Mouse (Mus musculus): ENCODE results near the gene Abcc9. TPM values are rescaled to one million over a fixed set of nuclear protein-coding genes. Genes with fewer than 3 reads are reported as not detected.

The Abcc9 gene
- total and polyA plus RNA-seq, 3 experiments: 0.27 TPM; not detected in 2

- Histone ChIP-seq H3K4me1 (ENCODE audit: insufficient read depth, low read depth, low read length) (no peaks in the 10 kb centered on the region), H3K36me3 (replicated peaks) (no peaks in the 10 kb centered on the region), H3K9me3 (replicated peaks) (no peaks in the 10 kb centered on the region), H3K27me3 (ENCODE audit: insufficient read depth, low read length) (peaks cover 3% of the 10 kb centered on the region; the same call in 1 of the 2 replicates), H3K4me3 (ENCODE audit: low read depth, low read length) (no peak overlapping the region)
- no peak for DNase-seq (ENCODE audit: low spot score)
- ATAC-seq (ENCODE audit: extremely low read depth, insufficient number of reproducible peaks, low FRiP score, poor library complexity, severe bottlenecking): no peak
- TF ChIP-seq TAL1 (conservative IDR thresholded peaks at IDR 0.05; ENCODE audit: low read depth, low read length) (no peak), GATA1 (IDR thresholded peaks at IDR 0.05; ENCODE audit: borderline replicate concordance, low read length) (no peak), POLR2AphosphoS5 (IDR thresholded peaks at IDR 0.05; ENCODE audit: insufficient replicate concordance, low read depth, low read length) (no peak), GATA2 (IDR thresholded peaks at IDR 0.05; ENCODE audit: borderline replicate concordance, low read depth, low read length) (no peak), CTCF (IDR thresholded peaks at IDR 0.05; ENCODE audit: low read depth, low read length) (no peak)
These were observed 1.4 kb downstream of the Abcc9 start for GRCm38 (mm10) chr6:142700753-142701152.

GRCm38 (mm10) chr6:142692085-142692484 lies 10.0 kb downstream of the Abcc9 start:
- Histone ChIP-seq H3K4me3 (ENCODE audit: low read depth, low read length) (no peak overlapping the region), H3K36me3 (replicated peaks) (no peaks in the 10 kb centered on the region), H3K27me3 (ENCODE audit: insufficient read depth, low read length) (no peaks in the 10 kb centered on the region), H3K4me1 (ENCODE audit: insufficient read depth, low read depth, low read length) (no peaks in the 10 kb centered on the region), H3K9me3 (replicated peaks) (no peaks in the 10 kb centered on the region)
- DNase-seq (ENCODE audit: low spot score) (no peak), ATAC-seq (ENCODE audit: extremely low read depth, insufficient number of reproducible peaks, low FRiP score, poor library complexity, severe bottlenecking) (no peak)
- TF ChIP-seq GATA1 (IDR thresholded peaks at IDR 0.05; ENCODE audit: borderline replicate concordance, low read length): no peak
- TF ChIP-seq GATA2 (IDR thresholded peaks at IDR 0.05; ENCODE audit: borderline replicate concordance, low read depth, low read length): no peak
- no peak for TF ChIP-seq TAL1 (conservative IDR thresholded peaks at IDR 0.05; ENCODE audit: low read depth, low read length)
- no peak for TF ChIP-seq POLR2AphosphoS5 (IDR thresholded peaks at IDR 0.05; ENCODE audit: insufficient replicate concordance, low read depth, low read length)

GRCm38 (mm10) chr6:142689673-142690072 lies 12.4 kb downstream of the Abcc9 start:
- TF ChIP-seq CTCF (IDR thresholded peaks at IDR 0.05; ENCODE audit: low read depth, low read length) (no peak), POLR2AphosphoS5 (IDR thresholded peaks at IDR 0.05; ENCODE audit: insufficient replicate concordance, low read depth, low read length) (no peak), GATA2 (IDR thresholded peaks at IDR 0.05; ENCODE audit: borderline replicate concordance, low read depth, low read length) (no peak), TAL1 (conservative IDR thresholded peaks at IDR 0.05; ENCODE audit: low read depth, low read length) (no peak), GATA1 (IDR thresholded peaks at IDR 0.05; ENCODE audit: borderline replicate concordance, low read length) (no peak)
- no peak for DNase-seq (ENCODE audit: low spot score)

GRCm38 (mm10) chr6:142682985-142683691 lies 19.0 kb downstream of the Abcc9 start:
- H3K27me3 ChIP-seq (ENCODE audit: insufficient read depth, low read length): no peaks in the 10 kb centered on the region
- H3K36me3 ChIP-seq (replicated peaks): no peaks in the 10 kb centered on the region
- H3K4me3 ChIP-seq (ENCODE audit: low read depth, low read length): no peak overlapping the region
- H3K4me1 ChIP-seq (ENCODE audit: insufficient read depth, low read depth, low read length): no peaks in the 10 kb centered on the region
- ATAC-seq (ENCODE audit: extremely low read depth, insufficient number of reproducible peaks, low FRiP score, poor library complexity, severe bottlenecking) (no peak), DNase-seq (ENCODE audit: low spot score) (no peak)
- no peaks in the 10 kb centered on the region for H3K9me3 ChIP-seq (replicated peaks)
- no peak for TF ChIP-seq CTCF (IDR thresholded peaks at IDR 0.05; ENCODE audit: low read depth, low read length)
- TF ChIP-seq POLR2AphosphoS5 (IDR thresholded peaks at IDR 0.05; ENCODE audit: insufficient replicate concordance, low read depth, low read length): no peak
- no peak for TF ChIP-seq GATA2 (IDR thresholded peaks at IDR 0.05; ENCODE audit: borderline replicate concordance, low read depth, low read length)
- TF ChIP-seq GATA1 (IDR thresholded peaks at IDR 0.05; ENCODE audit: borderline replicate concordance, low read length): no peak
- TF ChIP-seq TAL1 (conservative IDR thresholded peaks at IDR 0.05; ENCODE audit: low read depth, low read length): no peak

More at GRCm38 (mm10) chr6:142689673-142690072, 12.4 kb downstream of the Abcc9 start:
- H3K36me3 ChIP-seq (replicated peaks): no peaks in the 10 kb centered on the region
- H3K9me3 ChIP-seq (replicated peaks): no peaks in the 10 kb centered on the region
- no peaks in the 10 kb centered on the region for H3K27me3 ChIP-seq (ENCODE audit: insufficient read depth, low read length)
- no peak for ATAC-seq (ENCODE audit: extremely low read depth, insufficient number of reproducible peaks, low FRiP score, poor library complexity, severe bottlenecking)
- no peak overlapping the region for H3K4me3 ChIP-seq (ENCODE audit: low read depth, low read length)
- no peaks in the 10 kb centered on the region for H3K4me1 ChIP-seq (ENCODE audit: insufficient read depth, low read depth, low read length)

- DNase-seq (ENCODE audit: low spot score): no peak
- TF ChIP-seq CTCF (IDR thresholded peaks at IDR 0.05; ENCODE audit: low read depth, low read length): no peak
- TF ChIP-seq TAL1 (conservative IDR thresholded peaks at IDR 0.05; ENCODE audit: low read depth, low read length): no peak
- TF ChIP-seq GATA2 (IDR thresholded peaks at IDR 0.05; ENCODE audit: borderline replicate concordance, low read depth, low read length): no peak
- TF ChIP-seq GATA1 (IDR thresholded peaks at IDR 0.05; ENCODE audit: borderline replicate concordance, low read length): no peak
- TF ChIP-seq POLR2AphosphoS5 (IDR thresholded peaks at IDR 0.05; ENCODE audit: insufficient replicate concordance, low read depth, low read length): no peak
- Histone ChIP-seq H3K9me3 (replicated peaks) (no peaks in the 10 kb centered on the region), H3K4me3 (ENCODE audit: low read depth, low read length) (no peak overlapping the region), H3K27me3 (ENCODE audit: insufficient read depth, low read length) (no peaks in the 10 kb centered on the region), H3K4me1 (ENCODE audit: insufficient read depth, low read depth, low read length) (no peaks in the 10 kb centered on the region), H3K36me3 (replicated peaks) (no peaks in the 10 kb centered on the region)
- ATAC-seq (ENCODE audit: extremely low read depth, insufficient number of reproducible peaks, low FRiP score, poor library complexity, severe bottlenecking): no peak
These were observed 32.1 kb downstream of the Abcc9 start for GRCm38 (mm10) chr6:142670021-142670420.

GRCm38 (mm10) chr6:142669343-142669742 lies 32.8 kb downstream of the Abcc9 start:
- Histone ChIP-seq H3K4me3 (ENCODE audit: low read depth, low read length) (no peak overlapping the region), H3K9me3 (replicated peaks) (no peaks in the 10 kb centered on the region), H3K36me3 (replicated peaks) (no peaks in the 10 kb centered on the region), H3K27me3 (ENCODE audit: insufficient read depth, low read length) (no peaks in the 10 kb centered on the region), H3K4me1 (ENCODE audit: insufficient read depth, low read depth, low read length) (no peaks in the 10 kb centered on the region)
- TF ChIP-seq GATA2 (IDR thresholded peaks at IDR 0.05; ENCODE audit: borderline replicate concordance, low read depth, low read length): no peak
- TF ChIP-seq POLR2AphosphoS5 (IDR thresholded peaks at IDR 0.05; ENCODE audit: insufficient replicate concordance, low read depth, low read length): no peak
- no peak for TF ChIP-seq GATA1 (IDR thresholded peaks at IDR 0.05; ENCODE audit: borderline replicate concordance, low read length)
- no peak for TF ChIP-seq CTCF (IDR thresholded peaks at IDR 0.05; ENCODE audit: low read depth, low read length)
- TF ChIP-seq TAL1 (conservative IDR thresholded peaks at IDR 0.05; ENCODE audit: low read depth, low read length): no peak
- DNase-seq (ENCODE audit: low spot score) (no peak), ATAC-seq (ENCODE audit: extremely low read depth, insufficient number of reproducible peaks, low FRiP score, poor library complexity, severe bottlenecking) (no peak)

Measured in G1E (cell line).